Mouse (Mus musculus) forebrain, embryonic 13.5 days (tissue): ENCODE measurements at regions not wholly inside any gene's neighbourhood (a gene's known extent, or its start where the extent isn't known, plus 50 kb on each side); places are given as distances from the start of the nearest gene placed in this dataset.

Source experiments
- ATAC-seq: fragments of 200-750 bp; cut with Nextera tagmentation; 2 replicates; pipeline ENCODE4 v1.8.0; 2017
- H3K27ac ChIP-seq: fragments of 300-500 bp; sonication (generic); 2 replicates; pipeline ENCODE4 v1.5.1; 2015; ENCODE audit warnings: inconsistent platforms, mild to moderate bottlenecking, moderate library complexity
- H3K27me3 ChIP-seq: fragments of 300-500 bp; sonication (generic); 2 replicates; pipeline ENCODE4 v1.6.1; 2015; ENCODE audit warnings: mild to moderate bottlenecking, inconsistent platforms
- H3K36me3 ChIP-seq: fragments of 300-500 bp; sonication (generic); 2 replicates; pipeline ENCODE4 v1.6.1; 2015; ENCODE audit warnings: mild to moderate bottlenecking, inconsistent platforms; ENCODE audit not compliant: poor library complexity, severe bottlenecking
- H3K4me1 ChIP-seq: fragments of 300-500 bp; sonication (generic); 2 replicates; pipeline ENCODE4 v1.6.1; 2015; ENCODE audit warnings: inconsistent platforms
- H3K4me2 ChIP-seq: fragments of 300-500 bp; sonication (generic); 2 replicates; pipeline ENCODE4 v1.6.1; 2015; ENCODE audit warnings: inconsistent platforms, mild to moderate bottlenecking, moderate library complexity
- H3K4me3 ChIP-seq: fragments of 300-500 bp; sonication (generic); 2 replicates; pipeline ENCODE4 v1.5.1; 2015; ENCODE audit warnings: mild to moderate bottlenecking, inconsistent platforms
- H3K9ac ChIP-seq: fragments of 300-500 bp; sonication (generic); 2 replicates; pipeline ENCODE4 v1.6.1; 2015; ENCODE audit warnings: mild to moderate bottlenecking, inconsistent platforms
- H3K9me3 ChIP-seq: fragments of 300-500 bp; sonication (generic); replicated peaks from 2 replicates; pipeline ENCODE4 v1.6.1; 2016; ENCODE audit warnings: inconsistent platforms
- WGBS: fragments of 180-500 bp; shearing (Covaris S2); methylation state at CpG from one replicate; pipeline ENCODE4 v1.1.7; 2015; 5-methylcytosine and 5-hydroxymethylcytosine counted together

- no peak overlapping the region for H3K4me3 ChIP-seq
- no peak overlapping the region for H3K4me2 ChIP-seq
- H3K9me3 ChIP-seq = no peaks in the 10 kb centered on the region
- no peaks in the 10 kb centered on the region for H3K27me3 ChIP-seq
- ATAC-seq = no peak
- no peak overlapping the region for H3K9ac ChIP-seq
- H3K4me1 ChIP-seq = no peaks in the 10 kb centered on the region
- no peaks in the 10 kb centered on the region for H3K36me3 ChIP-seq
- 87% methylated on average over 15 of the region's 15 CpGs for whole genome bisulfite sequencing
- H3K27ac ChIP-seq = no peak overlapping the region
Measured at GRCm38 (mm10) chr6:31261797-31262540, 136.6 kb upstream of the Mkln1 start.

GRCm38 (mm10) chr6:31262651-31263050, 135.9 kb upstream of the Mkln1 start:
- no peak overlapping the region for H3K27ac ChIP-seq
- H3K4me3 ChIP-seq = no peak overlapping the region
- H3K4me1 ChIP-seq = no peaks in the 10 kb centered on the region
- H3K9ac ChIP-seq = no peak overlapping the region
- no peak overlapping the region for H3K4me2 ChIP-seq
- ATAC-seq = no peak
- H3K36me3 ChIP-seq = no peaks in the 10 kb centered on the region
- H3K27me3 ChIP-seq = no peaks in the 10 kb centered on the region
- 89% methylated on average over 8 of the region's 8 CpGs for WGBS
- H3K9me3 ChIP-seq = no peaks in the 10 kb centered on the region

GRCm38 (mm10) chr6:31263821-31264220, 134.7 kb upstream of the Mkln1 start:
- H3K9ac ChIP-seq = no peak overlapping the region
- no peaks in the 10 kb centered on the region for H3K4me1 ChIP-seq
- 89% methylated on average over 6 of the region's 6 CpGs for WGBS
- no peaks in the 10 kb centered on the region for H3K36me3 ChIP-seq
- no peak overlapping the region for H3K4me3 ChIP-seq
- no peak overlapping the region for H3K4me2 ChIP-seq
- H3K9me3 ChIP-seq = no peaks in the 10 kb centered on the region
- ATAC-seq = no peak
- no peak overlapping the region for H3K27ac ChIP-seq
- no peaks in the 10 kb centered on the region for H3K27me3 ChIP-seq

GRCm38 (mm10) chr6:31266441-31267040, 132.0 kb upstream of the Mkln1 start:
- Histone ChIP-seq H3K36me3 (no peaks in the 10 kb centered on the region), H3K9me3 (no peaks in the 10 kb centered on the region), H3K9ac (no peak overlapping the region), H3K27me3 (no peaks in the 10 kb centered on the region), H3K4me2 (no peak overlapping the region), H3K27ac (no peak overlapping the region), H3K4me3 (no peak overlapping the region), H3K4me1 (no peaks in the 10 kb centered on the region)
- no peak for ATAC-seq
- 80% methylated on average over 17 of the region's 17 CpGs for WGBS

- no peak overlapping the region for H3K4me2 ChIP-seq
- H3K4me1 ChIP-seq = no peaks in the 10 kb centered on the region
- ATAC-seq = no peak
- H3K4me3 ChIP-seq = no peak overlapping the region
- WGBS = 77% methylated on average over 2 of the region's 2 CpGs
- H3K9ac ChIP-seq = no peak overlapping the region
- H3K9me3 ChIP-seq = no peaks in the 10 kb centered on the region
- no peak overlapping the region for H3K27ac ChIP-seq
- H3K36me3 ChIP-seq = no peaks in the 10 kb centered on the region
- H3K27me3 ChIP-seq = no peaks in the 10 kb centered on the region
Measured at GRCm38 (mm10) chr6:31268057-31268456, 130.5 kb upstream of the Mkln1 start.

- Histone ChIP-seq H3K27me3 (no peaks in the 10 kb centered on the region), H3K4me3 (no peak overlapping the region), H3K9ac (no peak overlapping the region), H3K9me3 (no peaks in the 10 kb centered on the region), H3K36me3 (no peaks in the 10 kb centered on the region), H3K4me2 (no peak overlapping the region), H3K27ac (no peak overlapping the region), H3K4me1 (no peaks in the 10 kb centered on the region)
- ATAC-seq = no peak
- WGBS = 51% methylated on average over 5 of the region's 5 CpGs
Measured at GRCm38 (mm10) chr6:31273816-31274215, 124.7 kb upstream of the Mkln1 start.

GRCm38 (mm10) chr6:31274236-31274635, 124.3 kb upstream of the Mkln1 start:
- Histone ChIP-seq H3K4me3 (no peak overlapping the region), H3K36me3 (no peaks in the 10 kb centered on the region), H3K27me3 (no peaks in the 10 kb centered on the region), H3K4me1 (no peaks in the 10 kb centered on the region), H3K9me3 (no peaks in the 10 kb centered on the region), H3K9ac (no peak overlapping the region), H3K4me2 (no peak overlapping the region), H3K27ac (no peak overlapping the region)
- ATAC-seq = no peak
- WGBS = 29% methylated on average over 11 of the region's 11 CpGs

- Histone ChIP-seq H3K4me3 (no peak overlapping the region), H3K9me3 (no peaks in the 10 kb centered on the region), H3K9ac (no peak overlapping the region), H3K4me1 (no peaks in the 10 kb centered on the region), H3K27ac (no peak overlapping the region), H3K36me3 (no peaks in the 10 kb centered on the region), H3K4me2 (no peak overlapping the region), H3K27me3 (no peaks in the 10 kb centered on the region)
- no peak for ATAC-seq
- WGBS = 53% methylated on average over 9 of the region's 9 CpGs
Measured at GRCm38 (mm10) chr6:31277792-31278191, 120.7 kb upstream of the Mkln1 start.

- H3K4me3 ChIP-seq = no peak overlapping the region
- H3K27me3 ChIP-seq = no peaks in the 10 kb centered on the region
Measured at GRCm38 (mm10) chr6:31283973-31284372, 114.6 kb upstream of the Mkln1 start.

GRCm38 (mm10) chr6:31284390-31284789, 114.1 kb upstream of the Mkln1 start:
- H3K9ac ChIP-seq = no peak overlapping the region
- H3K36me3 ChIP-seq = no peaks in the 10 kb centered on the region
- no peaks in the 10 kb centered on the region for H3K9me3 ChIP-seq
- H3K4me3 ChIP-seq = no peak overlapping the region
- H3K4me1 ChIP-seq = peaks cover 14% of the 10 kb centered on the region
- 85% methylated on average over 10 of the region's 10 CpGs for WGBS
- no peak overlapping the region for H3K4me2 ChIP-seq
- no peak overlapping the region for H3K27ac ChIP-seq
- no peaks in the 10 kb centered on the region for H3K27me3 ChIP-seq
- ATAC-seq = no peak

More at GRCm38 (mm10) chr6:31283973-31284372, 114.6 kb upstream of the Mkln1 start:
- Histone ChIP-seq H3K4me1 (peaks cover 14% of the 10 kb centered on the region), H3K9me3 (no peaks in the 10 kb centered on the region), H3K36me3 (no peaks in the 10 kb centered on the region), H3K9ac (no peak overlapping the region), H3K27ac (no peak overlapping the region), H3K4me2 (no peak overlapping the region)
- ATAC-seq = no peak
- WGBS = 46% methylated on average over 8 of the region's 8 CpGs

GRCm38 (mm10) chr6:31285064-31285463, 113.5 kb upstream of the Mkln1 start:
- Histone ChIP-seq H3K4me2 (no peak overlapping the region), H3K4me3 (no peak overlapping the region), H3K36me3 (no peaks in the 10 kb centered on the region), H3K9me3 (no peaks in the 10 kb centered on the region), H3K9ac (no peak overlapping the region), H3K27ac (no peak overlapping the region), H3K4me1 (peaks cover 14% of the 10 kb centered on the region), H3K27me3 (no peaks in the 10 kb centered on the region)
- WGBS = 87% methylated on average over 19 of the region's 19 CpGs
- ATAC-seq = no peak

- H3K36me3 ChIP-seq = no peaks in the 10 kb centered on the region
- no peak overlapping the region for H3K4me2 ChIP-seq
- whole genome bisulfite sequencing = 87% methylated on average over 11 of the region's 11 CpGs
- H3K27ac ChIP-seq = no peak overlapping the region
- no peaks in the 10 kb centered on the region for H3K9me3 ChIP-seq
- no peak overlapping the region for H3K9ac ChIP-seq
- peaks cover 14% of the 10 kb centered on the region for H3K4me1 ChIP-seq
- no peak for ATAC-seq
- H3K4me3 ChIP-seq = no peak overlapping the region
- no peaks in the 10 kb centered on the region for H3K27me3 ChIP-seq
Measured at GRCm38 (mm10) chr6:31285981-31286737, 112.4 kb upstream of the Mkln1 start.
